Mouse (Mus musculus): ENCODE results near the gene Abhd12. TPM values are rescaled to one million over a fixed set of nuclear protein-coding genes. Genes with fewer than 3 reads are reported as not detected.

Gene Abhd12
- polyA plus RNA-seq, 1 experiment from 2014 or later: 43.2 TPM

DNA sequence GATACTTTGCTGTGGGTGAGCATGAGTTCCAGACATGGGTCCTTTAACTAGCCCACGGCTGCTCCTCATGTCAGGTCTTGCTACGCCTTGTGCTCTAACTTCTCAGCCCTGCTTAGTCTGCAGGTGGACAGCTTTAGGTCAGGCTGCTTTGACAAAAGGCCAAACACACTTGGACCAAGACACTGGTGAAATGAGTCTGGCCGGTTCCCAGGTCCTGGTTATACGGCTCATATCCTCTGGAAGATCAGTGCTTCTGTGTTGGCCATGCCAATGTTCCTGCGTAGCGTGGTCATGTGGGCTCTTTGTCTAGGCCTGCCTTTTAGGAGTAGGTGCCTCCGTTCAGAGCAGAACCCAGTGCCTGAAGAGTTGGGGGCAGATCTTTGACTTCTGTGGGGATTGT is 72.5 kb downstream of the Abhd12 start:
- Histone ChIP-seq H3K4me2 (ENCODE audit: low read depth, low read length) (no peak overlapping the region), H3K27ac (ENCODE audit: low read length) (no peak overlapping the region), H3K4me3 (ENCODE audit: low read length) (no peak overlapping the region), H3K9me3 (replicated peaks; ENCODE audit: control insufficient read depth, low read length) (no peaks in the 10 kb centered on the region), H3K9ac (ENCODE audit: low read length) (no peak overlapping the region), H3K4me1 (ENCODE audit: control insufficient read depth, insufficient read depth, low read length) (no peaks in the 10 kb centered on the region), H3K27me3 (ENCODE audit: control insufficient read depth, insufficient read depth, low read length) (no peaks in the 10 kb centered on the region), H3K36me3 (ENCODE audit: control insufficient read depth, insufficient read depth) (peaks cover 58% of the 10 kb centered on the region)
- ATAC-seq (replicated peaks; ENCODE audit: extremely low read depth, insufficient read depth, low FRiP score): no peak
- WGBS: 89% methylated on average over 7 of the region's 7 CpGs

DNA sequence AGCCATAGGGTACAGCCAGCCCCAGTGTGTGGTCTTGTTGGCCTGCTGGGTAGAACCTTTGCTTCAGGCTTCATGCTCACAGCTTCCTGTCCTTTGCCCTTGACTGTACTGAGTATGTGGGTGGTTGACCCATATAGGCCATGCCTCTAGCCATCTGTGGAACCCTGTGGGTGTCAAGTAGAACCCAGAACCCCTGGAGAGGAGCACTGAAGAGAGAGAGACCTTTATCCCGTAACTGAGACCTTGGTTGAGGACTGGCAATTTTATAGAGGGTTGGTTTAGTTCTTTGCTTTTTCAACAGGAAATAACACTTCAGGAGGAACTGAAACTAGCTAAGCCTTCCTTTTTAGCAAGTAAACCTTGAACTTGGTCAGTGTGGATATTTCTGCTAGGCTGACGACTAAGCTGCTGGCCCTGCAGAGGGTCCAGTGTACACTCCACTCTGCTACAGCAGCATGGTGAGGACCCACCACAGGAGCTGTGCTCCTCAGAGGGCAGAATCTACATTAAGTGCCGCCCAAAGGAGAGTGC is 73.6 kb downstream of the Abhd12 start:
- Histone ChIP-seq H3K9me3 (replicated peaks; ENCODE audit: control insufficient read depth, low read length) (no peaks in the 10 kb centered on the region), H3K27ac (ENCODE audit: low read length) (no peak overlapping the region), H3K4me3 (ENCODE audit: low read length) (no peak overlapping the region), H3K36me3 (ENCODE audit: control insufficient read depth, insufficient read depth) (peaks cover 67% of the 10 kb centered on the region), H3K27me3 (ENCODE audit: control insufficient read depth, insufficient read depth, low read length) (no peaks in the 10 kb centered on the region), H3K4me2 (ENCODE audit: low read depth, low read length) (no peak overlapping the region), H3K9ac (ENCODE audit: low read length) (no peak overlapping the region), H3K4me1 (ENCODE audit: control insufficient read depth, insufficient read depth, low read length) (no peaks in the 10 kb centered on the region)
- no peak for ATAC-seq (replicated peaks; ENCODE audit: extremely low read depth, insufficient read depth, low FRiP score)
- 82% methylated on average over 3 of the region's 3 CpGs for WGBS

GRCm38 (mm10) chr2:150830011-150830410 is 74.5 kb downstream of the Abhd12 start:
- WGBS: 91% methylated on average over 2 of the region's 2 CpGs
- Histone ChIP-seq H3K9ac (ENCODE audit: low read length) (no peak overlapping the region), H3K4me2 (ENCODE audit: low read depth, low read length) (no peak overlapping the region), H3K9me3 (replicated peaks; ENCODE audit: control insufficient read depth, low read length) (no peaks in the 10 kb centered on the region), H3K36me3 (ENCODE audit: control insufficient read depth, insufficient read depth) (peaks cover 68% of the 10 kb centered on the region), H3K4me3 (ENCODE audit: low read length) (no peak overlapping the region), H3K4me1 (ENCODE audit: control insufficient read depth, insufficient read depth, low read length) (no peaks in the 10 kb centered on the region), H3K27ac (ENCODE audit: low read length) (no peak overlapping the region), H3K27me3 (ENCODE audit: control insufficient read depth, insufficient read depth, low read length) (no peaks in the 10 kb centered on the region)
- ATAC-seq (replicated peaks; ENCODE audit: extremely low read depth, insufficient read depth, low FRiP score): no peak

DNA sequence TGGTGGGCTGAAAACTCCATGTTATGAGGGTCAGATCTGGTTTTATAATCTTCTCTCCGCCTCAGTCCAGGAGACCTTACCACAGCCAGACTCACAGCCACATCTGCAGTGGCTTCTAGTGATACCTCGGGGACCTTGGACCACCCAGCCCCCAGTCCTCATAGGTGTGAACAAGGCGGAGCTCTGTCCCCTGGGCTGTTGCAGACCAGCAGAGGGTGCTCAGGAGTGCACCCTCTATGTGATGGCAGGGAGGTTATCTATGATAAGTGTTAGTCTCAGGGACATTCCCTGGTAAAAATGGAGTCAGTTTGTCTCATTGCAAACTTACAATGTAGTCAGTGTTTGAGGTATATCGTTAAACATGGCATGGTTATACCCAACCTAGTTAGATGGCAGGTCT is 75.9 kb downstream of the Abhd12 start:
- H3K9me3 ChIP-seq (replicated peaks; ENCODE audit: control insufficient read depth, low read length): no peaks in the 10 kb centered on the region
- no peak overlapping the region for H3K27ac ChIP-seq (ENCODE audit: low read length)
- H3K27me3 ChIP-seq (ENCODE audit: control insufficient read depth, insufficient read depth, low read length): no peaks in the 10 kb centered on the region
- WGBS: 74% methylated on average over 4 of the region's 4 CpGs
- no peak for ATAC-seq (replicated peaks; ENCODE audit: extremely low read depth, insufficient read depth, low FRiP score)
- no peak overlapping the region for H3K9ac ChIP-seq (ENCODE audit: low read length)
- H3K4me3 ChIP-seq (ENCODE audit: low read length): no peak overlapping the region
- no peak overlapping the region for H3K4me2 ChIP-seq (ENCODE audit: low read depth, low read length)
- peaks cover 78% of the 10 kb centered on the region for H3K36me3 ChIP-seq (ENCODE audit: control insufficient read depth, insufficient read depth)
- no peaks in the 10 kb centered on the region for H3K4me1 ChIP-seq (ENCODE audit: control insufficient read depth, insufficient read depth, low read length)

DNA sequence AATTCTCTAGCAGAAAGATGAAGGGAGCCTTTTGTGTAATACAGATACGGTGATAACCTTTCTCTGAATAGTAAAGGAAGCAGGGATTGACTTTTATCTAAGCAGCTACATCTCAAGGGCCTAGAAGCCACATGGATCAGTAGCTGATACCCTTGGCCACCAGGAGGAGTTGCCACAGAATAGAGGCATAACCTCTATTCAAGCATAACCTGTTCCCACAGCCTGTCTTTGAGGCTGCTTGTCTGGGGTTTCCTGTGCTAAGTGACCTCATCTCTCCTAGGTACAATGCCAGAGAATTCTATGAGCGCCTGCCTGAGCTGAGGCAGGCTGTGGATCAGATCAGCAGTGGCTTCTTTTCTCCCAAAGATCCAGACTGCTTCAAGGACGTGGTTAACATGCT is 76.4 kb downstream of the Abhd12 start:
- Histone ChIP-seq H3K4me2 (ENCODE audit: low read depth, low read length) (no peak overlapping the region), H3K4me3 (ENCODE audit: low read length) (no peak overlapping the region), H3K27ac (ENCODE audit: low read length) (no peak overlapping the region), H3K36me3 (ENCODE audit: control insufficient read depth, insufficient read depth) (peaks cover 75% of the 10 kb centered on the region), H3K9ac (ENCODE audit: low read length) (no peak overlapping the region), H3K4me1 (ENCODE audit: control insufficient read depth, insufficient read depth, low read length) (no peaks in the 10 kb centered on the region), H3K9me3 (replicated peaks; ENCODE audit: control insufficient read depth, low read length) (no peaks in the 10 kb centered on the region), H3K27me3 (ENCODE audit: control insufficient read depth, insufficient read depth, low read length) (no peaks in the 10 kb centered on the region)
- 88% methylated on average over 3 of the region's 3 CpGs for WGBS
- no peak for ATAC-seq (replicated peaks; ENCODE audit: extremely low read depth, insufficient read depth, low FRiP score)

GRCm38 (mm10) chr2:150826426-150826825 is 78.1 kb downstream of the Abhd12 start:
- Histone ChIP-seq H3K27me3 (ENCODE audit: control insufficient read depth, insufficient read depth, low read length) (no peaks in the 10 kb centered on the region), H3K4me1 (ENCODE audit: control insufficient read depth, insufficient read depth, low read length) (no peaks in the 10 kb centered on the region), H3K9me3 (replicated peaks; ENCODE audit: control insufficient read depth, low read length) (no peaks in the 10 kb centered on the region), H3K27ac (ENCODE audit: low read length) (no peak overlapping the region), H3K9ac (ENCODE audit: low read length) (no peak overlapping the region), H3K36me3 (ENCODE audit: control insufficient read depth, insufficient read depth) (peaks cover 69% of the 10 kb centered on the region), H3K4me3 (ENCODE audit: low read length) (no peak overlapping the region), H3K4me2 (ENCODE audit: low read depth, low read length) (no peak overlapping the region)
- 74% methylated on average over 3 of the region's 3 CpGs for WGBS
- ATAC-seq (replicated peaks; ENCODE audit: extremely low read depth, insufficient read depth, low FRiP score): no peak

- H3K36me3 ChIP-seq (ENCODE audit: control insufficient read depth, insufficient read depth): peaks cover 67% of the 10 kb centered on the region
- H3K27ac ChIP-seq (ENCODE audit: low read length): no peak overlapping the region
- H3K9me3 ChIP-seq (replicated peaks; ENCODE audit: control insufficient read depth, low read length): no peaks in the 10 kb centered on the region
- no peaks in the 10 kb centered on the region for H3K27me3 ChIP-seq (ENCODE audit: control insufficient read depth, insufficient read depth, low read length)
- H3K9ac ChIP-seq (ENCODE audit: low read length): no peak overlapping the region
- no peak for ATAC-seq (replicated peaks; ENCODE audit: extremely low read depth, insufficient read depth, low FRiP score)
- no peaks in the 10 kb centered on the region for H3K4me1 ChIP-seq (ENCODE audit: control insufficient read depth, insufficient read depth, low read length)
- H3K4me2 ChIP-seq (ENCODE audit: low read depth, low read length): no peak overlapping the region
- no peak overlapping the region for H3K4me3 ChIP-seq (ENCODE audit: low read length)
- 73% methylated on average over 8 of the region's 8 CpGs for WGBS
Measured at GRCm38 (mm10) chr2:150822987-150823386, 81.6 kb downstream of the Abhd12 start.

GRCm38 (mm10) chr2:150820720-150821119 is 83.8 kb downstream of the Abhd12 start:
- Histone ChIP-seq H3K9ac (ENCODE audit: low read length) (no peak overlapping the region), H3K27me3 (ENCODE audit: control insufficient read depth, insufficient read depth, low read length) (no peaks in the 10 kb centered on the region), H3K4me1 (ENCODE audit: control insufficient read depth, insufficient read depth, low read length) (no peaks in the 10 kb centered on the region), H3K4me2 (ENCODE audit: low read depth, low read length) (no peak overlapping the region), H3K27ac (ENCODE audit: low read length) (no peak overlapping the region), H3K9me3 (replicated peaks; ENCODE audit: control insufficient read depth, low read length) (no peaks in the 10 kb centered on the region), H3K36me3 (ENCODE audit: control insufficient read depth, insufficient read depth) (peaks cover 69% of the 10 kb centered on the region), H3K4me3 (ENCODE audit: low read length) (no peak overlapping the region)
- 88% methylated on average over 8 of the region's 8 CpGs for WGBS
- ATAC-seq (replicated peaks; ENCODE audit: extremely low read depth, insufficient read depth, low FRiP score): no peak

GRCm38 (mm10) chr2:150818742-150819141 is 85.8 kb downstream of the Abhd12 start:
- H3K9me3 ChIP-seq (replicated peaks; ENCODE audit: control insufficient read depth, low read length): no peaks in the 10 kb centered on the region
- WGBS: 94% methylated on average over 8 of the region's 8 CpGs
- no peak for ATAC-seq (replicated peaks; ENCODE audit: extremely low read depth, insufficient read depth, low FRiP score)
- H3K4me3 ChIP-seq (ENCODE audit: low read length): no peak overlapping the region
- H3K36me3 ChIP-seq (ENCODE audit: control insufficient read depth, insufficient read depth): peaks cover 76% of the 10 kb centered on the region
- H3K4me1 ChIP-seq (ENCODE audit: control insufficient read depth, insufficient read depth, low read length): no peaks in the 10 kb centered on the region
- no peak overlapping the region for H3K4me2 ChIP-seq (ENCODE audit: low read depth, low read length)
- H3K27me3 ChIP-seq (ENCODE audit: control insufficient read depth, insufficient read depth, low read length): no peaks in the 10 kb centered on the region
- no peak overlapping the region for H3K9ac ChIP-seq (ENCODE audit: low read length)
- no peak overlapping the region for H3K27ac ChIP-seq (ENCODE audit: low read length)
